Mouse (Mus musculus): ENCODE measurements around the gene Sox6. TPM values are rescaled to one million over a fixed set of nuclear protein-coding genes. Genes with fewer than 3 reads are reported as not detected.

Gene Sox6
- total RNA-seq, 1 experiment from 2014 or later = not detected

DNA sequence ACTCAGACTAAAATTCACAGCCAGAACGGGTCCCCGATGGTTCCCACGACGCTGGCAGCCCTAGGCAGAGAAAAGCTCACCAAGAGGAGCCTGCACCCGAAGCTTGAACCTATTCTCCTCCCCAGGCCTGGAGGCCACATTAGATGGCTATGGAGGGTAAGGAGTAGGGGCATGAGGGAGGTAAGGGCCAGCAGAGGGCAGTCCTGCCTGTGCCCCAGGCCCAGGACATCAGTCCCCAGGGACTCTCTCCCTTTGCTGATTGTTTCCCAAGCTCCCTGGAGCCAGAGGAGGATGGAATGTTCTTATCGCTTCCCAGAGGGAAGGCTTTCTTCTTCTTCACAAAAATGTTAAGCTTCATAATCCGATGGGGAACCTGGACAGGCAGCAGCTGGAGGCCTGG lies 615.8 kb downstream of the Sox6 start:
- no peak for ATAC-seq (replicated peaks; ENCODE audit: insufficient number of reproducible peaks, low FRiP score, low TSS enrichment, poor library complexity, severe bottlenecking)

DNA sequence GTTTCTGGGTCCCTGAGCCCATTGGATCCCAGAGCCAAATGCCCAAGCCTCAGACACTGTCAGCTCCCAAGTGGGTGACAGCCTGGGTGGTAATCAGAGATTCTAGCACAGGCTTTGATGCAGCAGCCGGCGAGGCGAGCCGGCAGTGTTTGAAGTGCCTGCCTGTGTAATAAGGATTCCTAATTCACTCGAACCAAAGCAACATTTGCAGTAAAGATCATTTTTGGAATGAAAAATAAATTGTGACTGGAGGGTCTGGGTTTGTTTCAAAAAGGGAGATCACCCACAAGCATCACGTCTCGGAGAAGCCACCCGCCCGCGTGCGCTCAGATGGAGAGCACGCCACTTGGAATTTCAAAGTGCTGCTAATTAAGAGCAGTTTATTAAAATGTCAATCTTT lies 617.6 kb downstream of the Sox6 start:
- no peak for ATAC-seq (replicated peaks; ENCODE audit: insufficient number of reproducible peaks, low FRiP score, low TSS enrichment, poor library complexity, severe bottlenecking)

Other genes with a start within 250 kb of the Sox6 start
- gene 1110004F10Rik, start 601 bp upstream of the Sox6 start, total RNA-seq (2017) = 163 to 218 TPM (median 176 TPM) in 3 replicates
- gene Gm4353, start 45.8 kb upstream of the Sox6 start, total RNA-seq (2017) = 0.67 to 1.2 TPM (median 0.75 TPM) in 3 replicates

Measured in monocyte, adult 5-6 weeks (primary cell).